In genomic region chr10:128335582-128335981, GRCm38 (mm10) we compare ENCODE assay signal across 8 mouse cellular contexts. TPM values are rescaled to one million over a fixed set of nuclear protein-coding genes. Genes with fewer than 3 reads are reported as not detected.
DNase-seq lines count a peak whose midpoint lies in the region; ATAC-seq and TF ChIP-seq lines count a peak whose summit lies in the region.

No protein-coding gene starts in this region.

- H3K36me3 ChIP-seq in forebrain, embryonic 10.5 days (replicated peaks): peaks cover 15% of the 10 kb centered on the region
- 0 out of 2 replicates have a peak, but pooled peaks cover 7% of the 10 kb centered on the region for H3K36me3 ChIP-seq in forebrain, embryonic 12.5 days (replicated peaks)
- no peaks in the 10 kb centered on the region for H3K36me3 ChIP-seq in spleen, adult 2 months (ENCODE audit: control insufficient read depth, insufficient read depth, low read length)

- no peaks in the 10 kb centered on the region for H3K9me3 ChIP-seq in forebrain, embryonic 10.5 days
- H3K9me3 ChIP-seq in forebrain, embryonic 12.5 days: no peaks in the 10 kb centered on the region

- no peak overlapping the region for H3K4me2 ChIP-seq in forebrain, embryonic 12.5 days

- no peak for TF ChIP-seq POLR2A in spleen, adult 2 months (IDR thresholded peaks at IDR 0.05; ENCODE audit: low read depth, low read length)

- H3K27ac ChIP-seq in forebrain, embryonic 10.5 days: no peak overlapping the region
- H3K27ac ChIP-seq in forebrain, embryonic 12.5 days: no peak overlapping the region
- no peak overlapping the region for H3K27ac ChIP-seq in spleen, adult 2 months (ENCODE audit: insufficient read depth, low read length)

- H3K4me3 ChIP-seq in forebrain, embryonic 10.5 days: no peak overlapping the region
- no peak overlapping the region for H3K4me3 ChIP-seq in forebrain, embryonic 12.5 days (replicated peaks)
- H3K4me3 ChIP-seq in spleen, adult 2 months (ENCODE audit: extremely low read depth, insufficient read depth, insufficient read length): no peak overlapping the region

- peaks cover 25% of the 10 kb centered on the region for H3K4me1 ChIP-seq in forebrain, embryonic 10.5 days
- H3K4me1 ChIP-seq in forebrain, embryonic 12.5 days: peaks cover 29% of the 10 kb centered on the region
- peaks cover 2% of the 10 kb centered on the region; the same call in 1 of the 2 replicates for H3K4me1 ChIP-seq in spleen, adult 2 months (ENCODE audit: control insufficient read depth, insufficient read depth, insufficient read length)

- ATAC-seq in forebrain, embryonic 12.5 days (ENCODE audit: low FRiP score): no peak

- no peaks in the 10 kb centered on the region for H3K27me3 ChIP-seq in forebrain, embryonic 10.5 days (ENCODE audit: poor library complexity, severe bottlenecking)
- H3K27me3 ChIP-seq in forebrain, embryonic 12.5 days: no peaks in the 10 kb centered on the region
- H3K27me3 ChIP-seq in spleen, adult 2 months (ENCODE audit: control insufficient read depth, insufficient read depth, low read length): no peaks in the 10 kb centered on the region

- H3K9ac ChIP-seq in forebrain, embryonic 12.5 days: no peak overlapping the region

- DNase-seq in forebrain, embryonic 10.5 days (ENCODE audit: extremely low spot score, low spot score): peak; percentile 65
- peak; percentile 83 for DNase-seq in ES-CJ7 (ENCODE audit: low read depth, low spot score)
- peak; percentile 50 for DNase-seq in cerebellum, adult 11-12 months
- DNase-seq in gastrocnemius, postnatal 10 days: peak; percentile 80
- DNase-seq in kidney, postnatal 10 days: peak; percentile 89
- DNase-seq in lung, postnatal 10 days: peak; percentile 87
- peak; percentile 71 to 83 for DNase-seq in spleen, adult 2 months (ENCODE audit: low read depth in 1 of 2, low spot score in 2 of 2)

- peak; percentile 72; the same call in 1 of the 2 replicates for TF ChIP-seq CTCF in spleen, adult 2 months (IDR thresholded peaks at IDR 0.05; ENCODE audit: extremely low read depth, insufficient read depth, insufficient read length, insufficient replicate concordance)

- 6% methylated on average over 4 of the region's 4 CpGs for WGBS in forebrain, embryonic 10.5 days
- 1% methylated on average over 4 of the region's 4 CpGs for WGBS in forebrain, embryonic 12.5 days
- 4% methylated on average over 4 of the region's 4 CpGs for WGBS in spleen, adult 2 months

RNA-seq across cellular contexts. Expression of gene Cs, which starts 2.0 kb away (rescaled TPM):
- 256 and 265 TPM in 2 replicates for polyA plus RNA-seq in forebrain, embryonic 10.5 days (2016; fragmentation: Nextera tagmentation; extraction: Ambion mirVana)
- polyA plus RNA-seq in forebrain, embryonic 12.5 days (2016; fragmentation: Nextera tagmentation; extraction: Ambion mirVana): 221 and 235 TPM in 2 replicates
- total RNA-seq in gastrocnemius, postnatal 10 days (2021): 100 to 1,000 TPM; 483 to 549 TPM
- polyA plus RNA-seq in spleen, adult 2 months (2012; rRNA removed): 70.4 and 89.2 TPM in 2 replicates

RNA-seq across cellular contexts. Expression of gene Cnpy2, which starts 13.3 kb away (rescaled TPM):
- polyA plus RNA-seq in forebrain, embryonic 10.5 days (2016; fragmentation: Nextera tagmentation; extraction: Ambion mirVana): 253 and 256 TPM in 2 replicates
- polyA plus RNA-seq in forebrain, embryonic 12.5 days (2016; fragmentation: Nextera tagmentation; extraction: Ambion mirVana): 200 and 212 TPM in 2 replicates
- 10 to 100 TPM; 62.5 to 71.7 TPM for total RNA-seq in gastrocnemius, postnatal 10 days (2021)
- 15.9 and 17.2 TPM in 2 replicates for polyA plus RNA-seq in spleen, adult 2 months (2012; rRNA removed)

RNA-seq across cellular contexts. Expression of gene Pan2, which starts 32.4 kb away (rescaled TPM):
- polyA plus RNA-seq in forebrain, embryonic 10.5 days (2016; fragmentation: Nextera tagmentation; extraction: Ambion mirVana): 42.1 and 45.3 TPM in 2 replicates
- polyA plus RNA-seq in forebrain, embryonic 12.5 days (2016; fragmentation: Nextera tagmentation; extraction: Ambion mirVana): 40.2 and 42.2 TPM in 2 replicates
- total RNA-seq in gastrocnemius, postnatal 10 days (2021): 10 to 100 TPM in 1 of 2 experiments, 1 to 10 TPM in 1; 10.0 to 13.9 TPM
- polyA plus RNA-seq in spleen, adult 2 months (2012; rRNA removed): 25.7 and 30.6 TPM in 2 replicates

RNA-seq across cellular contexts. Expression of gene Coq10a, which starts 33.2 kb away (rescaled TPM):
- polyA plus RNA-seq in forebrain, embryonic 10.5 days (2016; fragmentation: Nextera tagmentation; extraction: Ambion mirVana): 9.2 and 10.1 TPM in 2 replicates
- polyA plus RNA-seq in forebrain, embryonic 12.5 days (2016; fragmentation: Nextera tagmentation; extraction: Ambion mirVana): 24.2 and 25.5 TPM in 2 replicates
- total RNA-seq in gastrocnemius, postnatal 10 days (2021): 100 to 1,000 TPM; 170 to 198 TPM
- polyA plus RNA-seq in spleen, adult 2 months (2012; rRNA removed): 32.1 and 63.8 TPM in 2 replicates

RNA-seq across cellular contexts. Expression of gene Il23a, which starts 37.0 kb away (rescaled TPM):
- polyA plus RNA-seq in forebrain, embryonic 10.5 days (2016; fragmentation: Nextera tagmentation; extraction: Ambion mirVana): not detected in 2 replicates
- not detected in 2 replicates for polyA plus RNA-seq in forebrain, embryonic 12.5 days (2016; fragmentation: Nextera tagmentation; extraction: Ambion mirVana)
- total RNA-seq in gastrocnemius, postnatal 10 days (2021): not detected
- polyA plus RNA-seq in spleen, adult 2 months (2012; rRNA removed): not detected in 2 replicates

Comparison
In these comparisons a context has a peak if more than half of its experiments do, and no peak if none do; other contexts are left out.
1. RNA of gene Cnpy2, which starts 13.3 kb away (polyA plus RNA-seq): 253 to 256 TPM in forebrain, embryonic 10.5 days and 200 to 212 TPM in forebrain, embryonic 12.5 days; 15.9 to 17.2 TPM in spleen, adult 2 months; every median in the first group is over 10 times any median in the second.
2. Peak in every context shown above with its lines, with median percentiles within 50 percentile points of each other: DNase-seq.